Mouse (Mus musculus) olfactory bulb, adult 2 months (tissue): ENCODE results near the gene Ttc30b.

Experiments used
- CTCF ChIP-seq: fragments of 200-500 bp; IDR thresholded peaks from 2 replicates; pipeline ENCODE4 v1.5.1; 2012; ENCODE audit warnings: low read depth, mild to moderate bottlenecking, low read length, moderate library complexity; ENCODE audit not compliant: insufficient read depth
- POLR2A ChIP-seq: fragments of 200-500 bp; IDR thresholded peaks from 2 replicates; pipeline ENCODE4 v1.6.1; 2012; ENCODE audit warnings: mild to moderate bottlenecking, low read depth, low read length, moderate library complexity; ENCODE audit not compliant: insufficient read depth

DNA sequence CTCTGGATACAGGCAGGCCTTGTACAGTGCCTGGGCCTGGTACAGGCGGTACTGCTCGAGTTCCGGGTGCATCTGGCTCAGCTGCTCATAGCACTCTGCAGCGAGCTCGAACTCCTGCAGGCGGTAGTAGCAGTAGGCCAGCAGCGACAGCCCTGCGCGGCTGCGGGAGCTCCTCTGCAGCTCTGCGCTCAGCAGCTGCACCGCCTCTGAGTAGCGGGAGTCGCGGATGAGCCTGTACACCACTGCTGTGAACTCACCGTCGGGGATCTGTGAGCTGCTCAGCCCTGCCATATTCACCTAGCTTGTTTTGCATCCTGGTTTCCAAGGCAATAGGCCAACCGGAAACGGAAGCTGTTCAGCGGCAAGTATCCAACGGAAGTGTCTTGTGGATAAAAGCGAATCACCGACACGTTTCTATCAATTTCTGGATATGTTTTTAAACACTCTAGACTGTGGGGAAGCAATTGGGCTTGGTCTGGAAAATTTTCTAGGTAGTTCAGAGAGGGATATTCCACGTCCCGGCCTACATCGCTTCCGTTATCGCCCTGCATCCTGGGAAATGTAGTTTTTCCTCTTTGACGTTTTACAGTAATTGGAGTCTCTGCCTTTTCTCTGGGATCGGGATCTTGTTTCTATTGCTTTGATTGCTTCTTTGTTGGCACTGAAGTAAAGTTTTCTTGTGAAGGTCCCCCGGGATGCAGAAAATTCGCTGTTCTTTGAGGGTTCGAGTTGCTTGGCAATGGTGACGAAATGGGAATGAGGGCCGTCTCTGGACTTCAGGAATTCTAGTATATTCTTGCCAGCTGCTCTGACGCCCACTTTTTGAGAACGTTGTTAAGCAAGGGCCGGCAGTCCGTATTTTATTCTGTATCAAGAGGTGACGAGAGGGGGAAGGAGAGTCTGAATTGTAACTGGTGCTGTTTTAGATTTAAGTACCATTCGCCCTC is at the start of gene Ttc30b:
- TF ChIP-seq CTCF (no peak), POLR2A (no peak)
